Comparison of ENCODE assay signal across 8 mouse cellular contexts in genomic region chr9:64277706-64278105, GRCm38 (mm10). TPM values are rescaled to one million over a fixed set of nuclear protein-coding genes. Genes with fewer than 3 reads are reported as not detected.
DNase-seq lines count a peak whose midpoint lies in the region; ATAC-seq and TF ChIP-seq lines count a peak whose summit lies in the region.

No protein-coding gene starts in this region.

- H3K4me1 ChIP-seq in midbrain, embryonic 10.5 days = peaks cover 9% of the 10 kb centered on the region
- H3K4me1 ChIP-seq in midbrain, embryonic 15.5 days = peaks cover 9% of the 10 kb centered on the region
- H3K4me1 ChIP-seq in hindbrain, postnatal 0 days (ENCODE audit: insufficient read depth, low read length) = no peaks in the 10 kb centered on the region
- H3K4me1 ChIP-seq in liver, adult 2 months (ENCODE audit: control insufficient read depth, insufficient read depth, low read length) = no peaks in the 10 kb centered on the region

- H3K9ac ChIP-seq in midbrain, embryonic 15.5 days = no peak overlapping the region
- H3K9ac ChIP-seq in hindbrain, postnatal 0 days (replicated peaks; ENCODE audit: low read length) = no peak overlapping the region
- H3K9ac ChIP-seq in liver, adult 2 months (ENCODE audit: low read depth, low read length) = no peak overlapping the region

- peak; percentile 79 for TF ChIP-seq CTCF in hindbrain, postnatal 0 days (IDR thresholded peaks at IDR 0.05; ENCODE audit: low read depth)
- TF ChIP-seq CTCF in liver, adult 2 months (IDR thresholded peaks at IDR 0.05; ENCODE audit: low read depth, low read length) = peak; percentile 72

- no peak for TF ChIP-seq POLR2A in liver, adult 2 months (IDR thresholded peaks at IDR 0.05; ENCODE audit: extremely low read depth, insufficient read depth, low read length)

- H3K79me2 ChIP-seq in liver, adult 2 months (ENCODE audit: control insufficient read depth, insufficient read depth, low read length) = no peaks in the 10 kb centered on the region; the same call in 1 of the 2 replicates

- no peak for ATAC-seq in midbrain, embryonic 15.5 days (replicated peaks)
- ATAC-seq in hindbrain, postnatal 0 days = no peak

- no peak overlapping the region for H3K27ac ChIP-seq in midbrain, embryonic 10.5 days (replicated peaks)
- H3K27ac ChIP-seq in midbrain, embryonic 15.5 days = no peak overlapping the region
- H3K27ac ChIP-seq in hindbrain, postnatal 0 days = no peak overlapping the region
- H3K27ac ChIP-seq in liver, adult 2 months (replicated peaks; ENCODE audit: insufficient read depth, low read depth, low read length) = no peak overlapping the region

- no peaks in the 10 kb centered on the region for H3K36me3 ChIP-seq in midbrain, embryonic 10.5 days
- no peaks in the 10 kb centered on the region for H3K36me3 ChIP-seq in midbrain, embryonic 15.5 days (replicated peaks)
- no peaks in the 10 kb centered on the region for H3K36me3 ChIP-seq in hindbrain, postnatal 0 days (ENCODE audit: insufficient read depth, low read length)
- H3K36me3 ChIP-seq in liver, adult 2 months (ENCODE audit: control insufficient read depth, insufficient read depth, low read length) = no peaks in the 10 kb centered on the region

- H3K4me3 ChIP-seq in midbrain, embryonic 10.5 days = no peak overlapping the region
- H3K4me3 ChIP-seq in midbrain, embryonic 15.5 days = no peak overlapping the region
- no peak overlapping the region for H3K4me3 ChIP-seq in hindbrain, postnatal 0 days (ENCODE audit: low read length)
- H3K4me3 ChIP-seq in liver, adult 2 months (ENCODE audit: insufficient read depth, low read depth, low read length) = no peak overlapping the region

- H3K27me3 ChIP-seq in midbrain, embryonic 10.5 days (ENCODE audit: low read depth, poor library complexity, severe bottlenecking) = no peaks in the 10 kb centered on the region
- no peaks in the 10 kb centered on the region for H3K27me3 ChIP-seq in midbrain, embryonic 15.5 days (replicated peaks)
- no peaks in the 10 kb centered on the region for H3K27me3 ChIP-seq in hindbrain, postnatal 0 days (ENCODE audit: insufficient read depth, low read length)
- no peaks in the 10 kb centered on the region for H3K27me3 ChIP-seq in liver, adult 2 months (ENCODE audit: control insufficient read depth, insufficient read depth, low read length)

- DNase-seq in midbrain, embryonic 10.5 days (ENCODE audit: low spot score) = peak; percentile 56
- DNase-seq in adrenal gland, adult 2 months = peak; percentile 59
- DNase-seq in embryo, embryonic 10.5 days (ENCODE audit: low spot score) = peak; percentile 87
- DNase-seq in hindbrain, postnatal 0 days (ENCODE audit: low spot score) = peak; percentile 82
- DNase-seq in liver, adult 2 months (ENCODE audit: extremely low read depth, low read depth, low spot score) = peak; percentile 49
- DNase-seq in retina, postnatal 7 days (ENCODE audit: low read depth, low spot score) = peak; percentile 67
- peak; percentile 74 for DNase-seq in urinary bladder, postnatal 14 days (ENCODE audit: low spot score)

- no peaks in the 10 kb centered on the region for H3K9me3 ChIP-seq in midbrain, embryonic 10.5 days (replicated peaks)
- no peaks in the 10 kb centered on the region for H3K9me3 ChIP-seq in midbrain, embryonic 15.5 days
- H3K9me3 ChIP-seq in hindbrain, postnatal 0 days (ENCODE audit: low read length) = no peaks in the 10 kb centered on the region

- no peak overlapping the region for H3K4me2 ChIP-seq in midbrain, embryonic 15.5 days
- H3K4me2 ChIP-seq in hindbrain, postnatal 0 days (ENCODE audit: low read depth, low read length) = no peak overlapping the region

- 69% methylated on average over 8 of the region's 8 CpGs for WGBS in midbrain, embryonic 10.5 days
- 65% methylated on average over 8 of the region's 8 CpGs for WGBS in midbrain, embryonic 15.5 days
- WGBS in hindbrain, postnatal 0 days = 64% methylated on average over 8 of the region's 8 CpGs
- 60% methylated on average over 8 of the region's 8 CpGs for WGBS in liver, adult 2 months

RNA-seq across cellular contexts. Expression of gene Tipin, which starts 3.7 kb away (rescaled TPM):
- polyA plus RNA-seq in midbrain, embryonic 10.5 days (2016; fragmentation: Nextera tagmentation; extraction: Ambion mirVana) = 274 and 311 TPM in 2 replicates
- 57.0 and 67.9 TPM in 2 replicates for polyA plus RNA-seq in midbrain, embryonic 15.5 days (2015; fragmentation: Nextera tagmentation; extraction: Ambion mirVana)
- total RNA-seq in adrenal gland, adult 2 months (2021) = 10 to 100 TPM; 10.2 to 27.9 TPM
- 0.19 and 0.48 TPM in 2 replicates for polyA plus RNA-seq in adrenal gland, adult 2 months (2012; rRNA removed)
- total RNA-seq in hindbrain, postnatal 0 days (2014; rRNA removed) = 40.3 and 83.7 TPM in 2 replicates
- 97.0 and 101 TPM in 2 replicates for polyA plus RNA-seq in hindbrain, postnatal 0 days (2015; fragmentation: Nextera tagmentation; extraction: Ambion mirVana)
- 5.7 and 6.0 TPM in 2 replicates for total RNA-seq in liver, adult 2 months (2014; rRNA removed)
- polyA plus RNA-seq in liver, adult 2 months (2012; rRNA removed) = 1.4 and 2.5 TPM in 2 replicates

RNA-seq across cellular contexts. Expression of gene Map2k1, which starts 24.3 kb away (rescaled TPM):
- polyA plus RNA-seq in midbrain, embryonic 10.5 days (2016; fragmentation: Nextera tagmentation; extraction: Ambion mirVana) = 75.9 and 86.7 TPM in 2 replicates
- 56.9 and 60.1 TPM in 2 replicates for polyA plus RNA-seq in midbrain, embryonic 15.5 days (2015; fragmentation: Nextera tagmentation; extraction: Ambion mirVana)
- 100 to 1,000 TPM in 1 of 2 experiments, 10 to 100 TPM in 1; 64.3 to 103 TPM for total RNA-seq in adrenal gland, adult 2 months (2021)
- polyA plus RNA-seq in adrenal gland, adult 2 months (2012; rRNA removed) = 29.1 and 34.1 TPM in 2 replicates
- total RNA-seq in hindbrain, postnatal 0 days (2014; rRNA removed) = 91.2 and 99.5 TPM in 2 replicates
- polyA plus RNA-seq in hindbrain, postnatal 0 days (2015; fragmentation: Nextera tagmentation; extraction: Ambion mirVana) = 77.9 and 81.0 TPM in 2 replicates
- 34.7 and 40.3 TPM in 2 replicates for total RNA-seq in liver, adult 2 months (2014; rRNA removed)
- polyA plus RNA-seq in liver, adult 2 months (2012; rRNA removed) = 26.4 and 26.8 TPM in 2 replicates

RNA-seq across cellular contexts. Expression of gene Uchl4, which starts 42.7 kb away (rescaled TPM):
- 3.0 and 3.1 TPM in 2 replicates for polyA plus RNA-seq in midbrain, embryonic 10.5 days (2016; fragmentation: Nextera tagmentation; extraction: Ambion mirVana)
- 2.6 and 2.7 TPM in 2 replicates for polyA plus RNA-seq in midbrain, embryonic 15.5 days (2015; fragmentation: Nextera tagmentation; extraction: Ambion mirVana)
- total RNA-seq in adrenal gland, adult 2 months (2021) = 1 to 10 TPM; 1.8 to 2.2 TPM
- not detected in 2 replicates for polyA plus RNA-seq in adrenal gland, adult 2 months (2012; rRNA removed)
- total RNA-seq in hindbrain, postnatal 0 days (2014; rRNA removed) = 0.47 TPM in 1 of 2 replicates, not detected in the other
- polyA plus RNA-seq in hindbrain, postnatal 0 days (2015; fragmentation: Nextera tagmentation; extraction: Ambion mirVana) = 1.6 and 2.3 TPM in 2 replicates
- 0.09 TPM in 1 of 2 replicates, not detected in the other for total RNA-seq in liver, adult 2 months (2014; rRNA removed)
- polyA plus RNA-seq in liver, adult 2 months (2012; rRNA removed) = not detected in 2 replicates

Comparison
In these comparisons a context has a peak if more than half of its experiments do, and no peak if none do; other contexts are left out.
1. RNA of gene Tipin, which starts 3.7 kb away (polyA plus RNA-seq): 274 to 311 TPM in midbrain, embryonic 10.5 days, 97.0 to 101 TPM in hindbrain, postnatal 0 days and 57.0 to 67.9 TPM in midbrain, embryonic 15.5 days; 1.4 to 2.5 TPM in liver, adult 2 months and 0.19 to 0.48 TPM in adrenal gland, adult 2 months; every median in the first group is over 10 times any median in the second.
2. Peak in every context shown above with its lines, with median percentiles within 50 percentile points of each other: DNase-seq.